Mouse (Mus musculus): ENCODE data around the gene Ccser1.

The Ccser1 gene

DNA sequence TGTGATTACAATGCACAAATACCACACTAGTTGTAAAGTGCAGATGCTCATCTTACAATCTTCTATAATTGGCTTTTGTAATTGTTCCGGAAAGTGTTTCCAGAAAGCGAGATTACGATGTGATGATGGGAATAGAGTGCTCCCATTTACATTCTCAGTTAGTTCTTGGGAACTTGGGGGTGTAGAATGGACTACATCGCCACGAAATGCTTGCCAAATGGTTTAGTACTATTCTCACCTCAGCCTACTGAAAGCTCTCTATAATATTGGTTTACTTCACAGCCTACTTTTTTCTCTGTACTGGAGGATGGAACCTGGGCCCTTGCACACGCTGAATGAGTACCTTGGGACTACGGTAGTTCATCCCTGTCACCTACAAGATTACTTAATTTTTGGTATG is 522.9 kb downstream of the Ccser1 start:
- no peak for DNase-seq (ENCODE audit: low read depth)

- no peak for DNase-seq (ENCODE audit: low read depth)
Observed at GRCm38 (mm10) chr6:61721220-61721619, 541.1 kb downstream of the Ccser1 start.

- no peak for DNase-seq (ENCODE audit: low read depth)
Observed at GRCm38 (mm10) chr6:61729065-61729464, 548.9 kb downstream of the Ccser1 start.

DNA sequence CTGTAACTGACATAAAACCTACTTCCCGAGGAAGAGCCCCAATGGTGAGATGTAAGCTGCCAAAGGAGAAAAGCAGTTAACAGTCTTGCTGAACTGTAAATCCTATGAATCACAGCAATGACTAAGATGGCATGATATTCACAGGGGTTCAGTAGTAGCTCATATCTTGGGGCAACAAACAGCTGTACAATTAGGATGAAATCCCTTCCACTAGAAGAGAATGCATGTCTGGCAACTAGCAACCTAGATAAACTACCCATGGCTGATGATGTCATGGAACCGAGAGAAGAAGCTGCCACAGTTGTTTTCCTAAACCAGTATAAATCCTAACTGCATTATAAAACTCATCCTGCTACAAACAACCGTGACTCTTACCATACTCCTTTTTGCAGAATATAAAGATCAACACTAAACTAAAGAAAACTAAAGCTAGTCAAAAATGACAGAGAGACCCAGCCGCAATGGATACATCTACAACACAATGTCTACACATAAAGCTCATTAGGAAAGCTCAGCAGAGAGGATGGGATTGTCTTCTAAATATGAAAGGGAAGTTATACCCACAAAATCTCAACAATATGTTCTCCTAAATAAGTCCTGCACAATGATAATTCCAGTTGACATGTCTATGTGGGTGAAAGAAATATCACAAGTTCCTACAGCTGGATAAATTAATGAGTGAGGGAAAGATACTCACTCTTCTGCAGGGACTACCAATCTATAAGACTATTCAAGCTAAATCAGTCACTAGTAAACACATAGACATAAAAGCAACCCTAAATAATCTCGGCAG is 550.2 kb downstream of the Ccser1 start:
- no peak for DNase-seq (ENCODE audit: low read depth)

GRCm38 (mm10) chr6:61746346-61746745 is 566.2 kb downstream of the Ccser1 start:
- no peak for DNase-seq (ENCODE audit: low read depth)

DNA sequence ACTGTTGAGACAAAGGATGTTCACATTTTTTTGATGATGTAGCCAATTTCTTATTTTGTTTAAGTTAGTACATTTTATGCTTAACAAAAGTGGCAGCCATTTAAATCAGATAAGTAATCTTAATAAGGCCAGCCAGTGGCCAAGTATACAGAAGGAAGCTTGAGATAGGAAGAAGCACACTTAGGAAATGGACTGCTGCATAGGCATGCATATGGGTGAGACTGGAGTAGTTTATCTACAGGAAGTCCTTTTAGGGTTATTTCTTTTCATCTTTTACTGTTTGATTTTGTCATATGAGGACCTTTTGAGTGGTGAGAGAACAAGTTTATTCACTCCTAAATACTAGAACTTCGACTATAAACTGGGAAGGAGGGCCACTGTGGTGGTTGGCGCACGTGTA is 582.0 kb downstream of the Ccser1 start:
- no peak for DNase-seq (ENCODE audit: low read depth)

DNA sequence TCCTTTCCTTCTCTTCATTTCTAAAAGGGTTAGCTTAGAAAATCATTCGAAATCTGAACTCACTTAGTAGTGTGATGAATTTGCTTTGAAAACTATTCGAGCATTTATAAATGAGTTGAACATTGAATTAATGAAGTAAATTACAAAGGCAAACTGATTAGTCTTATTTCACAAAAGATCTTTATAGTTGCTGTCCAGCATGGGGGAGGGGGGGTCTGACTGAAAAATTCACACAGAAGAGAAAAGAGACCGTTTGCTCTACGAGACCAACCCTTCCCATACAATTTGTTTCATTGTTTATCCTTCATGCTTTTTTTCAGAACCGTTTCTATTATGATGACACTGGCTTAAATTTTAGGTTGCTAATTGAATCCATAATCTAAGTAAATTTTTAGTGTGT is 583.3 kb downstream of the Ccser1 start:
- no peak for DNase-seq (ENCODE audit: low read depth)

DNA sequence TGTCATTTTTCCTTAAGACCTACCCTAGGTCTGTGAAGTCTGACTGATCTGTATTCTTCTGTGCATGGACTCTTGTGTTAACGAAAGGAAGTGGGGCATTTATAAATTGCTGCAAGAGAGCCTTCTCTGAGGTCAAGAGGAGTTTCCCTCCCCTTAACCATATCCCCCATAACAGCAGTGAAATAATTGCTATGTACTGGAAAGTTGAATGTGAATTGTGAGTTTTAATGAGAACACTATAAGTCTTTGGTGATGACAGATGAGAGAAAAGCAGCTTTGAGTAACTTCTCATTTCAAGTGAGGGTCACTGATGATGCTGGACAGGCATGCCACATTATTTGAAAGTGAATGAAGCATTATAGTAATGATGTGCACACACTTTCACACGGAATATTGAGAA is 585.7 kb downstream of the Ccser1 start:
- DNase-seq (ENCODE audit: low read depth), result no peak

GRCm38 (mm10) chr6:61767151-61767550 is 587.0 kb downstream of the Ccser1 start:
- DNase-seq (ENCODE audit: low read depth), result no peak

GRCm38 (mm10) chr6:61786706-61787105 is 606.6 kb downstream of the Ccser1 start:
- no peak for DNase-seq (ENCODE audit: low read depth)

GRCm38 (mm10) chr6:61800889-61801288 is 620.8 kb downstream of the Ccser1 start:
- no peak for DNase-seq (ENCODE audit: low read depth)

GRCm38 (mm10) chr6:61805481-61805880 is 625.4 kb downstream of the Ccser1 start:
- DNase-seq (ENCODE audit: low read depth), result no peak

DNA sequence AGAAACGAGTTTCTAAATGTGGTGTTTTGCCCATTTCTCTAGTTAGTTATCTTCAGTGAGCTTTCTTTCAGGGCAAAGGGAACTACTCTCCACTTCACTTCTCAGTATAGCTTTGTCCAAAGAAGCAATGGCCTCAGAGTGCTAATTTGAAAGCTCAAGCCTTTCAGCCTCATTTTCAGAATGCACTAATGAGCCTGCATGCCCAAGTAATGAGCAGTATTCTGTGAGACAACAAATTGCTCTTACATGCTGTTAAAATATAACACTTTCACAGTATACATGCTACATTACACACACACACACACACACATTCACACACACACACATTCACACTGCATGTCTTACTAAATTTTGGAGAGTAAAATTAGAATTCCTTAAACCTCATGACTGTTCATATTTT is 637.6 kb downstream of the Ccser1 start:
- no peak for DNase-seq (ENCODE audit: low read depth)

- DNase-seq (ENCODE audit: low read depth), result no peak
Observed at GRCm38 (mm10) chr6:61876302-61876701, 696.2 kb downstream of the Ccser1 start.

DNA sequence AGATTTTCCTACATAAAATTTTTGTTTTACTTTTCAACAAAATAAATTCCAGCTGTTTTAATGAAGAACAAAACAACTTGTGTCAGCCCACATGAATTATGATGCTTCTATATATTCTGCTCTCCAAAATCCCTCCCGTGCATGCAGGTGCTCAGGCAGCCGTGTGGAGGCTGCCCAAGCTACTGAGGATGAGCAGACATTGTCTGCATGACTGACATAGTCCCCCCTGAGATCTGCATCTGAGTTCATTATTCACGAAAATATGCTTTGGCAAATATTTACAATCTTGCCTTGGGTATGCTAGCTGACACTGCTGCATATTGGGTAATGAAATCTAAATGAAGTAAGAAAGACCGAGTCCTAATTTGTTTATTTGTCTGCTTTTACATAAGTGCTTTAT is 718.1 kb downstream of the Ccser1 start:
- DNase-seq (ENCODE audit: low read depth), result no peak

GRCm38 (mm10) chr6:61902715-61903114 is 722.6 kb downstream of the Ccser1 start:
- no peak for DNase-seq (ENCODE audit: low read depth)

- no peak for DNase-seq (ENCODE audit: low read depth)
Observed at GRCm38 (mm10) chr6:61912896-61913295, 732.8 kb downstream of the Ccser1 start.

DNA sequence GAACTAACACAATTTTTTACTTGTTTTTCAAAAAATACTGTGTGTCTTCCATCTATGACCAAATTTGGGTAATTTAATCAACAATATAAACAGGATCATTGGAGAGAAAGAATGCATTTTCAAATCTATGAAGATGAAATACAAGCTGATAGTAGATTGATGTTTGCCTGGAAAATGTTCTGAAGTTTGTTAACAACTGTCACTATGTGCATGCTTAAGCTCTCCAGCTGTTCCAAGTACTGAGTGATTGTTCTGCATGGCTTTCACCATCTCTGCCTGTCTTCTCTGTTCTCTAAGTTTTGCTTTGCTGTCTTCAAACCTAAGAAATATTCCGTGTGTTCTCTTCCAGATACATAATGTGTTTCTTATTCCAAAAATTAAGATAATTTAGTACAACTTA is 751.5 kb downstream of the Ccser1 start:
- DNase-seq (ENCODE audit: low read depth), result no peak

DNA sequence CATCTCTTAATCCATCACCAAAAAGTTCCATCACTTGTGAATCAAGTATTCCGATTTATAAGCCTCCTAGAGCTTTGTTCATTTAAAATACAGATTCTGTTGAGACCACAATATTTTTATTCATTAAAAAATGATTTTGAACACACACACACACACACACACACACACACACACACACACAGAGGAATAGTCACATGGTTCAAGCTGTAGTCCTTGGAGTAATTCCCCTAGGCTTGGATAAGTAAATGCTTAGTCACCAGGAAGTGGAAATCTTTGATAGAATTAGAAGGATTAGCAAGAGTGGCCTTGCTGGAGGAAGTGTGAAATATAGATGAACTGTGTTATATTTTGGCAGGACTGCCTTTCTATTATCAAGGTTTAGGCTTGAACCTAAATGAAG is 756.5 kb downstream of the Ccser1 start:
- DNase-seq (ENCODE audit: low read depth), result no peak

- DNase-seq (ENCODE audit: low read depth), result no peak
Observed at GRCm38 (mm10) chr6:61939236-61939635, 759.1 kb downstream of the Ccser1 start.

- DNase-seq (ENCODE audit: low read depth), result no peak
Observed at GRCm38 (mm10) chr6:61953703-61954102, 773.6 kb downstream of the Ccser1 start.

- DNase-seq (ENCODE audit: low read depth), result no peak
Observed at GRCm38 (mm10) chr6:61976878-61977277, 796.8 kb downstream of the Ccser1 start.

DNA sequence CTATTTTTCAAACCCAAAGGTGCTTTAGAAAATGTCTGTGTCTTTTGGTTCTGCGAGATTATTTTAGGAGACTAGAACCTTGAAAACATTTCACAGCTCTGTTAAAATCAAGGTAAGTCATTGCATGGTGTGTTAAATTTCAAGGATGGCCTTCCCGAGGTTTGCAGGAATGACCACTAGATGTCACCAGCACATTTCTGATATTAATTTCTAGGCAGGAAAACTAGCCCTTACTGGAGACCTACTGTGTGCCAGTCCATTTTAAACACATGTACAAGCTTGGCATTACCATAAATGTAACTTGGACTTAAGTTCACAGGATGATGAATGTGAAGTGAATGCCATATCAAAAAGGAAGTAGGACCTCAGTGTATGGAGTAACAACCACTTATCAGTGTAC is 798.3 kb downstream of the Ccser1 start:
- no peak for DNase-seq (ENCODE audit: low read depth)

- DNase-seq (ENCODE audit: low read depth), result no peak
Observed at GRCm38 (mm10) chr6:62014374-62014773, 834.2 kb downstream of the Ccser1 start.

Measured in naive thymus-derived CD4-positive, alpha-beta T cell, adult 2 months (primary cell).